Mouse (Mus musculus) brain, embryonic 14.5 days (tissue): ENCODE measurements around the gene Klf5.

Experiments
- CTCF ChIP-seq: fragments of 200-500 bp; IDR thresholded peaks from 2 replicates; pipeline ENCODE4 v1.5.1; 2012; ENCODE audit warnings: inconsistent platforms, mild to moderate bottlenecking, moderate library complexity, borderline replicate concordance; ENCODE audit not compliant: insufficient read depth, insufficient read length; ENCODE audit errors: extremely low read depth
- POLR2A ChIP-seq: fragments of 200-500 bp; IDR thresholded peaks from 2 replicates; pipeline ENCODE4 v1.6.1; 2012; ENCODE audit warnings: mild to moderate bottlenecking, inconsistent platforms, borderline replicate concordance; ENCODE audit not compliant: poor library complexity, insufficient read depth, insufficient read length, severe bottlenecking; ENCODE audit errors: extremely low read depth

DNA sequence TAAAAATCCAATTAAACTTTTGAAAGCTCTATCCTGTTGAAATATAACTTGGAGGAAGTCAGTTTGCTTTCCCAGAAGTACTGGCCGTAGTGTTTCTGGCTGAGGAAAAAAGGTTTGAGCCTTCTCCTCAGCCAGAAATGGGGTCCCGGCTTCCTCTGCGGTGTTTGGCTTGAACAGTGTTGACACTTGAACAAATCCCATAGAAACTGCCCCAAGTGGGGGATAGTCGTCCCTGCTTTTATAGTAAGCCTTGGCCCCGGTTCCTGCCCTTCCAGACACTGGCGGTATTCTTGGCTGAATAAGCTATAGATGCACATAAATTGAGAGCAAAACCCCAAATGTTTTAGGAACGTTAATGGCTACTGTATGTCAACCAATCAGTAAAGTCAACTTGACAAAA is 11.9 kb downstream of the Klf5 start:
- TF ChIP-seq CTCF (no peak), POLR2A (no peak)
